Comparison of ENCODE assay signal across 22 mouse cellular contexts in the genomic region with DNA sequence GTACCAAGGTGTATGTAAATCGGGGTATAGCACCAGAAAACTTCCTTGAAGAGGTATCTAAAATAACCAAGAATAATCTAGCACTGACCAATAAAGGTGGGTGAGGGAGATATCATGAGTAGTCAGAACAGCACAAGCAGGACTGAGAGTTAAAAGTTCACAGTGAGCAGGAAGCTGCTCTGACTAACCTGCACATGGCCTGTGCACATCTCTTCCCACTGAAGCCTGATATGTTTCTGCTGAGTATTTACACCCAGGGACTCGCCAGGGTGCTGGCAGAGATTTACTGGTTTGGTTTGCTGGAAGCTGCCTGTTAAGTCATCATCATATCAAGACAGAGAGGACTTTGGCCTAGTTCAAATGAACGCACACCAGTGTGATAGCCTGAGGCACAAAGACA.
DNase-seq lines count a peak whose midpoint lies in the region; ATAC-seq lines count a peak whose summit lies in the region.
"Had no signal": no experiment of that assay in that cellular context is flagged by ENCODE, and none has a peak within 500 bp of the region (broad histone marks: within the 10 kb centered on the region; RNA-seq: fewer than 3 reads in every experiment).

No protein-coding gene starts in this region.

- no peak overlapping the region for H3K27ac ChIP-seq in intestine, embryonic 16.5 days (ENCODE audit: low read length)
- H3K27ac ChIP-seq: embryonic facial prominence, embryonic 13.5 days; embryonic facial prominence, embryonic 15.5 days; forebrain, embryonic 10.5 days; forebrain, embryonic 12.5 days had no signal

- ATAC-seq in intestine, embryonic 16.5 days: peak; percentile 83
- ATAC-seq: forebrain, embryonic 14.5 days had no signal

- peak; percentile 70 for DNase-seq in heart, adult 11 months
- no peak for DNase-seq in heart, postnatal 4 days
- DNase-seq in skeletal muscle tissue, adult 2 months (ENCODE audit: low read depth, low spot score): peak; percentile 55
- no peak for DNase-seq in neural tube, embryonic 10.5 days (ENCODE audit: extremely low spot score, low spot score)
- no peak for DNase-seq in urinary bladder, adult 2 months (ENCODE audit: low spot score)
- DNase-seq: adrenal gland, adult 2 months; adrenal gland, postnatal 10 days; adrenal gland, postnatal 25 days; cerebellum, adult 11 months; cerebellum, adult 18-20 months; cerebellum, adult 8-10 months; cerebellum, adult 9-11 months; cerebellum, postnatal 14 days; cerebellum, postnatal 36 days; embryo, embryonic 11 days had no signal

- no peak overlapping the region for H3K4me2 ChIP-seq in intestine, embryonic 16.5 days (ENCODE audit: low read depth, low read length)
- H3K4me2 ChIP-seq: embryonic facial prominence, embryonic 13.5 days; embryonic facial prominence, embryonic 15.5 days; forebrain, embryonic 12.5 days had no signal

- no peak overlapping the region for H3K4me3 ChIP-seq in intestine, embryonic 16.5 days (ENCODE audit: low read length)
- H3K4me3 ChIP-seq: embryonic facial prominence, embryonic 13.5 days; embryonic facial prominence, embryonic 15.5 days; erythroblast, embryonic 14.5 days; forebrain, embryonic 10.5 days; forebrain, embryonic 12.5 days had no signal

- H3K9ac ChIP-seq in intestine, embryonic 16.5 days (ENCODE audit: low read depth, low read length): no peak overlapping the region
- H3K9ac ChIP-seq: embryonic facial prominence, embryonic 13.5 days; embryonic facial prominence, embryonic 15.5 days; forebrain, embryonic 12.5 days had no signal

- no peaks in the 10 kb centered on the region for H3K4me1 ChIP-seq in intestine, embryonic 16.5 days (ENCODE audit: control insufficient read depth, insufficient read depth, low read length)
- H3K4me1 ChIP-seq: embryonic facial prominence, embryonic 13.5 days; embryonic facial prominence, embryonic 15.5 days; forebrain, embryonic 10.5 days; forebrain, embryonic 12.5 days had no signal

- WGBS in intestine, embryonic 16.5 days: 75% methylated on average over 3 of the region's 3 CpGs

- no peaks in the 10 kb centered on the region for H3K27me3 ChIP-seq in intestine, embryonic 16.5 days (replicated peaks; ENCODE audit: control insufficient read depth, insufficient read depth, low read length)
- H3K27me3 ChIP-seq: embryonic facial prominence, embryonic 13.5 days; embryonic facial prominence, embryonic 15.5 days; forebrain, embryonic 12.5 days had no signal

- H3K9me3 ChIP-seq in intestine, embryonic 16.5 days (ENCODE audit: control insufficient read depth, low read length): no peaks in the 10 kb centered on the region
- H3K9me3 ChIP-seq: embryonic facial prominence, embryonic 13.5 days; embryonic facial prominence, embryonic 15.5 days; forebrain, embryonic 10.5 days; forebrain, embryonic 12.5 days had no signal

- H3K36me3 ChIP-seq in intestine, embryonic 16.5 days (ENCODE audit: control insufficient read depth, insufficient read depth, low read length): no peaks in the 10 kb centered on the region
- H3K36me3 ChIP-seq: embryonic facial prominence, embryonic 13.5 days; embryonic facial prominence, embryonic 15.5 days; forebrain, embryonic 10.5 days; forebrain, embryonic 12.5 days had no signal

Comparison
In these comparisons a context has a peak if more than half of its experiments do, and no peak if none do; other contexts are left out.
1. DNase-seq: peak in heart, adult 11 months (single experiment) and skeletal muscle tissue, adult 2 months (single experiment); none in heart, postnatal 4 days (single experiment), neural tube, embryonic 10.5 days (single experiment) and urinary bladder, adult 2 months (single experiment).